Mouse (Mus musculus): ENCODE data around the gene Grm4.
"Not testable (repeated sequence)": the region's sequence is repeated elsewhere in the genome, so short reads cannot be mapped to it uniquely, and the experiment has no call there.

Gene Grm4

DNA sequence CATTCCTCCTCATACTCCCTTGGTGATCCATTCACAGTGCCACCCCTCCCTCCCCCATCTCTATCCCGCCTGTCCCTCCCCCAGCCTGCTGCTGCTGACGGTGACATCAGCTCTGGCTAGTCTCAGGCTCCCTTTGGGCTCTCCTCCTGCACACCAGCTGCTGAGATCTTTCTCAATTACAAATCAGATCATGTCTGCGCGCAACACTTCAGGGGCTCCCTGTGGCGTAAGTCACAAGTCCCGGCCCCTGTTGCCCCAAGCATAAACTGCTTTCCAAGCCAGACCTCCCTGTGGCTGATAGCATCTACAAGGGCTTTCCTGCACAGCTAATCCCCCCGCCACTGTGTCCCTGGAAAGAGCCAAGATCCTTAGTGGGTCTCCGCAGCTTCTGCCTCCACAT is 128.3 kb downstream of the Grm4 start:
- no peak for DNase-seq (ENCODE audit: low read depth, low spot score)

DNA sequence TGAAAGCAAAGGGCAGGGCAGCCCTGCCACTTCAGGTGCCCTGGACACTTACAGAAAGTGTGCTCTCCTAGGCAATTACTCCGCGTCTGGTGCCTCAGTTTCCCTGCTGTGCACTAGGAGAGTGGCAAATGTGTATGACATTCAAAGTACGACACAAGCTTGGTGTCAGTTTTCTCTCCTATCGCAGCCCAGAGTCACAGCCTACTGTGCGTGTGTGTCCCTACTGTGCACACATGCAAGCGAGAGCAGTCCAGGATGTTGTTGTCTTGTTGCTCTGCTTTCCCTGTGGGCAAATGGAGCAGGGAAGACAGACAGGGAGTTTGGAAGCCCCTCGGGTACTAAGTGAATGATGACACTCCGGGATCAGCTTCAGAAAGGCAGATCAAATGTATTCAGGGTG is 131.2 kb downstream of the Grm4 start:
- no peak for DNase-seq (ENCODE audit: low read depth, low spot score)

DNA sequence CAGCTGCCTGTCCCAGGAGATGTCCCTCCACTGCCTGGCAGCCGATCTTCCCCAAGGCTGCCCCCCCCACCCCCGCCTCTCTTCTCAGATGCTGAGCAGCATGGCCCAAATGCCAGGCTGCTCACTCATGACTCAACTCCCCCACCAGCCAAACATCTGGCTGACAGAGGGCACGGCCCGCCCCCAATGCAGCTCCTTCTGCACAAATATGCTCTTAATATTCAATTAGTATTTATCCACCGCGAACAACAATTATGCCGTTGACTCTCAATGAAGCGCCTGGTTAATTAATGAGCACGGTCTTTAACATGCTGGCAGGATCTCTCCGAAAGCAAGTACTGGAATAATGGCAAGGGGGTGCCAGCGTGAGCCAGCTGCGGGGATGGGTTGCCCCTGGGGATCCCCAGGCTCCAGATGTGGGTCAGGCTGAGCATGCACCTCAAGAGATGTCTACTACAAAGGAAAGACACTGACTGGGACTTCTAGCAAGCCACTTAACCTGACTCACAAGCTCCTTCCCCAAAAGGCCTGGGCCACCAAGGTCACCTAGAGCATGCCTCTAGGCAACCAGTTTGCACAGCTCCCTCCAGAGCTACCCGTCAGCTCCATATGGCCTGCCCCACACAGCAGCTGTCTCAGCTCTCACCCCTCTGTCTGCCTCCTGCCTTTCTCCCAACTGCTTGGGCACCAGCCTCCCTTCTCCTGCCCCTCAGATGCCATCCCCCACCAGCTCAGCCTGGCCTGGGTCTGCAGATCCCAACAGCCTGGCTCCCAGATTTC is 131.8 kb downstream of the Grm4 start:
- no peak for DNase-seq (ENCODE audit: low read depth, low spot score)

DNA sequence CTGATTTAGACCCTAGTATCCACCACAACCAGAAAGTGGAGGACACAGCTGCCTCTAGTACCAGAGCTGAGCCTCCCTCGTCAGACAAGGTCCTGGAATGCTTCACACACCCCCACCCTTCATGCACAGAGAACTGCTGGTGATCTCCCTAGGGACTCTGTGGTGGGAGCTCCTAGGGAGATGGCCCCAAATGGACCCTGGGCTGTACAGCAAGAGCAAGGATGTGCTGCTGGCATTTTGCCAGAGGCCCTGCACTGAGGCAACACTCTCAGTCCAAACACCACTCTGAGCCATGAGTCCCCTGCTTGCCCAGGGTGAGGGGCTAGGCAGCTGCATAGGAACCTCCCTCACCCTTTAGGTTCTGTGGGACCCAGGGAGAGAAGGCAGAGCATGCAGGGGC is 134.8 kb downstream of the Grm4 start:
- no peak for DNase-seq (ENCODE audit: low read depth, low spot score)

DNA sequence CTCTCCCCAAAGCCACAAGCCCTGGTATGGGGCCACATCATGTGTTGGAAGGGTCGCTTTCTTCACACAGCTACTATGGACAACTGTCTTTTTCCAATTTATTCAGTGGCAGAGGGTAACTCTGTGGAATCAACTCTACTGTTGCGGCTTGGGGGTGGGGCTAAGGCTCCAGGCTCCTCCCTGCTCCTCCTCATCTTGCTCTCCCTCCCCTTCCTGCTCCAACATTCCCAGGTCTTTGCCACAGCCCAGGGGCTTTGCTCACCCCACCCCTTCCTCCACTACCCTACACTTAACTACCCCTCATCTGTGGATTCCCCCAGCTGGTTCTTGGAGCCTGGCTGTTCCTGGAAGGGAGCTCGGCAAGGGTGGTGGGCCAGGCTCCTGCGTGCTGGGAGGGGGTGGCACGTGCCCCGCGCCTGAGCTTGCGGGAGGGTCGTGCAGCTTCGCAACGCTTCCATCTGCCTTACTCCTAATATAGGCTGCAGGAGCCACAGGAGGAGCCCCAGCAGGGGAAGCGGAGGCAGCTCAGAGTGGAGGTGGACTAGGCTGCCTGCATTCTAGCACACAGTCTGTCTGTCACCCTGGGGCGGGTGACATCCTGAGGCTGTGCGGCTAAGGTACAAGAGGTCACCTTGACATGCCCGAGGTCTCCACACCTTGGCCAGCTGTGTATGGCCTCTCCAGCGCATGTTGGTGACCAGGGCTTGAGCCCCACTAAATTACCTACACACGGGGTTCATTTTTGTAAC is 135.5 kb downstream of the Grm4 start:
- DNase-seq (ENCODE audit: low read depth, low spot score) = no peak

DNA sequence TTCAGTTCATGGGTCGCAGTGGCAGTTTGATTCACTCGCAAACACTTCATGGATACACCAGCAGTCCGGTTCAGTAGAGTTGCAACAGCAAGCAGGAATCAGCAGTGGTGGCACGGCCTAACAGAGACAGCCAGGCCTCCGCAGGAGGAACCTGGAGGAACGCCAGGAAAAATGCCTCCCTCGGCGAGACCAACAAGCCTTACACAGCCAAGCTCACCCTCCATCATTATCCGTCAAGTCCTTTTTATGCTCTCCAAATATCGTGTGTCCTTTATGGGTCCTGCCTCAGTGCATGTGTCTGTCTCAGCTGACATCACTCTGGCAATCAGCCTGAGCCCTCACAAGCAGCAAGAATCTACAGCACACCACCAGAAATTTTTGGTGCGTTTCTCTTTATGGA is 138.3 kb downstream of the Grm4 start:
- no peak for DNase-seq (ENCODE audit: low read depth, low spot score)

DNA sequence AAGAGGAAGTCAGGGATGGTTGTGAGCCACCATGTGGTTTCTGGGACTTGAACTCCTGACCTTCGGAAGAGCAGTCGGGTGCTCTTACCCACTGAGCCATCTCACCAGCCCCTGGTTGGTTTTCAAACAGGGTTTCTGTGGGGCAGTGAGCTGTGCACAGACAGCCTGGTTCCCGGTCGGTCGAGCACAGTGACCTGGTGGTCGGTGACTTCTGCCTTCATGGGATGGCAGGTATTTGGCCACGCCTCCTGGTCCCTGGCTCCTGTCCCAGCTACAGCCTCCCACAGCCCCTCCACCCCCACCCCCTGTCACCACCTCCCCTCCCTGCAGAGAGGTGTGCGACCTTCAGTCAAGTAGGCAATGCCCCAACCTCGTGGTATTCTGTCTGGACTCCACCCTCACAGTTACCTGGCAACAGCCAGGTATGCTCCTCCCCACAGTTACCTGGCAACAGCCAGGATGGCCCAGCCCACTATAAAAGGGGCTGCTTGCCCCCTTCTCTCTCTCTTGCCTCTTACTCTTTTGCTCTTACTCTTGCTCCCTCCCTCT is 140.2 kb downstream of the Grm4 start:
- not testable (repeated sequence) for DNase-seq (ENCODE audit: low read depth, low spot score)

DNA sequence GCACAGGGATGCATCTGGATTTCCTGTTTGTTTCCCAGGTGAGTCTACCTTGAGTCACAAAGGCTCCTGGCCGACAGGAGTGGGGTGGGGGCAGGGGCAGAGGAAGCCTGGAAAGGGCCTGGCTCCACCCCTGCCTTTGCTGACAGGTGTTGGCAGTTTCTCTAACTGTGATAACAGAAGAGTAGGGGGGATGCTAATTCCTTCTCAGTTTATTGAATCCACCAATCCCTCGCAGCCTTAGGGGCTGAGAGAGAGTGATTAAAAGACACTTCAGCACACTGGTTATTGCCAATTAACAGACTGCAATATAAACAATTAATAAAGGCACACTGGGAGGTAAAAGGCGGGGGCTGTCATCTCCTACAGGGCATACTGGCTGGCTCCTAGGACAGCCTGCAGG is 142.2 kb downstream of the Grm4 start:
- no peak for DNase-seq (ENCODE audit: low read depth, low spot score)

DNA sequence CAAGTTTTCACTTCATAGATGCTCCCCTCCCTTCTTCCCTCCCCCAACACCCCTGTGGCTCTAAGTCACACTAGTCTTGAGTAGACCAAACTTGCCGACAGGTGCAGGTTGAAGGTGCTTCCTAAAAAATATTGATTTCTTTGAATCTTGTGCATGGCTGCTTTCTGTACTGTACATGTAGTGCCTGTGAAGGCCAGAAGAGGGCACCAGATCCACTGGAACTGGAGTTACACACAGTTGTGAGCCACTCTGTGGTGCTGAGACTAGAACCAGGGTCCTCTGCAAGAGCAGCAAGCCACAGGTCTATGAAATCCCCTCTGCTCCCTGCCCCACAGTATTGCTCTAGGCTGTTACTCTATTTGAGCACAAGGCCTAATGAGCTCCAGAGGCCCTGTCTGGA is 144.1 kb downstream of the Grm4 start:
- DNase-seq (ENCODE audit: low read depth, low spot score) = no peak

DNA sequence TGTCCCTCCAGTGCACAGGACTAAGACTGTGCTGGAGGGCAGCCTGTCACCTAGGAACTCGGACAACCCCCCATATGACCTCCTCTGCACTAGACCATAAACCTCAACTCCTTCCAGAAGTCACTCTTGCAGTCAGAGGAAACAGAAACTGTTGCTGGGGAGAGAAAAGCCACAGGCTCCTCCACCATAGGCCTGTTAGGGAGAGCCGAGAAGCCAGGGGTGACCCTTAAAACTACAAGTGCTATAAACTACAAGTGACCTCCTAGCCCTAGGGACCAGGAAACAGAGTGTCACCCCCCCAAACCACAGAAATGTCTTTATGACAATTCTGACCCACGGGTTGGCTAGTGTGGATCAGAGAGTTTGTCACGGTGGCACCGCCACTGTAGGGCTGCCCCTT is 145.7 kb downstream of the Grm4 start:
- DNase-seq (ENCODE audit: low read depth, low spot score) = no peak
